Mouse (Mus musculus): ENCODE results near the gene Wwox. TPM values are rescaled to one million over a fixed set of nuclear protein-coding genes. Genes with fewer than 3 reads are reported as not detected.

Gene Wwox
- polyA plus RNA-seq, 1 experiment from 2014 or later: 10.5 TPM

DNA sequence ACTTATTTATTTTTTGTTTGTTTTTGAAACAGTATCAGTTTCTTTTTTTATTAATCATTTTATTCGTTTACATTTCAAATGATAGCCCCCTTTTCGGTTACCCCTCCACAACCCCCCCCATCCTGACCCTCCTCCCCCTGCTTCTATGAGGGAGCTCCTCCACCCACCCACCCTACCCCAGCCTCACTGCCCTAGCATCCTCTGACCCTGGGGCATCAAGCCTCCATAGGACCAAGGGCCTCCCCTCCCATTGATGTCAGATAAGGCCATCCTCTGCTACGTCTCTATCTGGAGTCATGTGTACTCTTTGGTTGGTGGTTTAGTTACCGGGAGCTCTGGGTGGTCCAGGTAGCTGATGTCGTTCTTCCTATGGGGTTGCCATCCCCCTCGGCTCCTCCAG is 109.4 kb downstream of the Wwox start:
- 0 out of 2 replicates have a peak, but pooled peaks cover 2% of the 10 kb centered on the region for H3K4me1 ChIP-seq
- ATAC-seq (ENCODE audit: insufficient number of reproducible peaks, insufficient read depth, low FRiP score, low TSS enrichment): no peak
- no peaks in the 10 kb centered on the region for H3K27me3 ChIP-seq
- H3K36me3 ChIP-seq: no peaks in the 10 kb centered on the region
- WGBS: 75% methylated on average over 6 of the region's 6 CpGs
- no peak overlapping the region for H3K4me3 ChIP-seq
- H3K4me2 ChIP-seq (replicated peaks): no peak overlapping the region
- H3K9me3 ChIP-seq: no peaks in the 10 kb centered on the region
- no peak overlapping the region for H3K9ac ChIP-seq
- H3K27ac ChIP-seq: no peak overlapping the region

DNA sequence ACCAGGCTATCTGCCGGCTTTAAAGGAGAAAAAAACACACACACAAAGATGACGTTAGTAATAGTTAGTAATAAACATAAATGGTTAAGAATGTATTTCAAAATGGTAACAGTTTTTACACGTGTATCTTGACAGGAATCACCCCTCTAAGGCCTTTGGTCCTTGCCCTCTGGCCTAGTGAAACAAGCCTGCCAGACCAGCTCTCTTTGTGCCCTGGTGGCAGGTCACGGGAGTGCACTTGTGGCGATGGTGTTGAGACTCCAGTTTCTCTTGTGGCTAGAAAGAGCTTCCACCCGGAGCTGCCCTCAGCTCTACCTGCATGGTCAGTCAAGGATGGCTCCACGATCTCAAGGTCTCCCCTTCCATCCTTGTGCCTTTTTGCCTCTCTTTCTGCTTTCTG is 110.6 kb downstream of the Wwox start:
- peaks cover 6% of the 10 kb centered on the region; the same call in 1 of the 2 replicates for H3K4me1 ChIP-seq
- H3K4me3 ChIP-seq: no peak overlapping the region
- no peak for ATAC-seq (ENCODE audit: insufficient number of reproducible peaks, insufficient read depth, low FRiP score, low TSS enrichment)
- no peak overlapping the region for H3K9ac ChIP-seq
- no peak overlapping the region for H3K4me2 ChIP-seq (replicated peaks)
- 59% methylated on average over 7 of the region's 7 CpGs for WGBS
- H3K27me3 ChIP-seq: no peaks in the 10 kb centered on the region
- H3K27ac ChIP-seq: no peak overlapping the region
- H3K9me3 ChIP-seq: no peaks in the 10 kb centered on the region
- no peaks in the 10 kb centered on the region for H3K36me3 ChIP-seq

DNA sequence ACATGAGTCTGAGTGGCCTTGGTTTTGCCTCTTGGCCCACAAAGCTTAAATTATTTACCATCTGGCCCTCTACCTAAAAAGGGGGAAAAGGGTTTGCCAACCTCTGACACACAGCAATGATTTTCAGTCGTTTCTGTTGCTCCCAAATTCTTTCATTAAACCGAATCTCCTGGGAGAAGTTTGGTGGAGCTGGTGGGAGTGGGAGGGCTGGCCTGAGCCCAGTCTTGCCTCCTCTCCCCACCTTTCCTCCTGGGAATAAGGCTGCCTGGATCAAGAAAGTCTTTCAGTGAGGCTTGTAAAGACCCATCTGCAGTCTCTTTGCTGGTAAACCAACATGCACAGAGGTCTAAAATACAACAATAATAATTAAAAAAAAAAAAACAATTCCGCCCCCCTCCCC is 113.2 kb downstream of the Wwox start:
- 52% methylated on average over 3 of the region's 3 CpGs for WGBS
- no peaks in the 10 kb centered on the region for H3K9me3 ChIP-seq
- H3K4me2 ChIP-seq (replicated peaks): no peak overlapping the region
- no peaks in the 10 kb centered on the region for H3K27me3 ChIP-seq
- H3K4me3 ChIP-seq: no peak overlapping the region
- H3K27ac ChIP-seq: no peak overlapping the region
- no peak for ATAC-seq (ENCODE audit: insufficient number of reproducible peaks, insufficient read depth, low FRiP score, low TSS enrichment)
- H3K9ac ChIP-seq: no peak overlapping the region
- H3K4me1 ChIP-seq: peaks cover 8% of the 10 kb centered on the region; the same call in 1 of the 2 replicates
- H3K36me3 ChIP-seq: no peaks in the 10 kb centered on the region

DNA sequence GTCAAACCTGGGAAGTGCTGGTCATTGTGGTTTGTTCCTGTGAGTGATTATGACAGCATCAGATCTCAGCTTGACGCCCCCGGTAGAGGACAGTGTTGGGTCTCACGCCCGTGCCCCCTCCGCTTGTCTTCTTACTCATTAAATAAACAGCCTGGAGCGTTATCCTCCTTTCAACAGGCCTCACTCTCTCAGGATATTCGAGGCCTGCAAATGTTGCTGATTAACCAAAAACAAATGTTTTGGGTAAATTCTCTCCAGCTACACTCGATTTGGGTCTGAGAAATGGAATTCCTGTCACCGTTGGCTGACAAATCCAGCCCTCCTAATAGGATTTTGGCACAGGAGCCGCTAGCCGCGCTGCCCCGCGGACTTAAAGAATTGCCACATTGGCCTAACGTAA is 115.5 kb downstream of the Wwox start:
- Histone ChIP-seq H3K4me2 (replicated peaks) (no peak overlapping the region), H3K27ac (no peak overlapping the region), H3K4me1 (peaks cover 8% of the 10 kb centered on the region; the same call in 1 of the 2 replicates), H3K4me3 (no peak overlapping the region), H3K9me3 (no peaks in the 10 kb centered on the region), H3K27me3 (no peaks in the 10 kb centered on the region), H3K9ac (no peak overlapping the region), H3K36me3 (no peaks in the 10 kb centered on the region)
- no peak for ATAC-seq (ENCODE audit: insufficient number of reproducible peaks, insufficient read depth, low FRiP score, low TSS enrichment)
- WGBS: 37% methylated on average over 15 of the region's 15 CpGs

DNA sequence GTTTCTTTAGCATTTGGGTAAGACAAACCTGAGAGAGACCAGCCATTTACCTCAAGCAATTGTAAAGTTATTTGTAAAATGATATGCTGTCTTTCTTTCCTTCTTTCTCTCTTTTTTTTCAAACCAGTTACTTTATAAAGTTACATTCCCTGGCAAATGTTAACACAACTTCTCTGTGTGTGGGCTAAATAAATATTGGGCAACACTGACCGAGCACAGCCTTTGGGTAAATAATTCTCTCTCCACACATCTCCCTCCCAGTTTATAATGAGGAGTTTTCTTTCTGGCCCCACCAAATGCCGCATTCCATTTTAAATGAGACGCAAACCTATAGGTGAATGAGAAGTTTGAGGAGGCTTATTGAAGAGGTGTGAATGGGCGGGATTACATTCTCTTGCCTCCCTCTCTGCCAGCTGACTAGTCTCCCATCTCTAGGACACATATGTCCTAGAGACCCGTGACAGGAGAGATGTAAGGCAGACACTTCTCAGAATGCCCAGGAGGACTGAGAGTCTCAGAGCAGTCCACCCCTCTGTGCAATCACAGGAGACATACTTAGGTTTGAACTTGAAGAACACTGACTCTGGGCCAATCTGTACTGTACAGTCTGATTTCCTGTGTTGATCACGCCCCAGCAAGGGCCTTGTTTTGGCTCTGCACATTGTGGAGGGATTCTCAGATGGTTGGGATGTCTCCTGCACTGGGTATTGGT is 116.2 kb downstream of the Wwox start:
- no peak overlapping the region for H3K4me3 ChIP-seq
- no peak overlapping the region for H3K9ac ChIP-seq
- no peaks in the 10 kb centered on the region for H3K9me3 ChIP-seq
- H3K4me1 ChIP-seq: peaks cover 8% of the 10 kb centered on the region; the same call in 1 of the 2 replicates
- 72% methylated on average over 6 of the region's 6 CpGs for WGBS
- H3K27me3 ChIP-seq: no peaks in the 10 kb centered on the region
- H3K27ac ChIP-seq: no peak overlapping the region
- H3K4me2 ChIP-seq (replicated peaks): no peak overlapping the region
- no peak for ATAC-seq (ENCODE audit: insufficient number of reproducible peaks, insufficient read depth, low FRiP score, low TSS enrichment)
- H3K36me3 ChIP-seq: no peaks in the 10 kb centered on the region

DNA sequence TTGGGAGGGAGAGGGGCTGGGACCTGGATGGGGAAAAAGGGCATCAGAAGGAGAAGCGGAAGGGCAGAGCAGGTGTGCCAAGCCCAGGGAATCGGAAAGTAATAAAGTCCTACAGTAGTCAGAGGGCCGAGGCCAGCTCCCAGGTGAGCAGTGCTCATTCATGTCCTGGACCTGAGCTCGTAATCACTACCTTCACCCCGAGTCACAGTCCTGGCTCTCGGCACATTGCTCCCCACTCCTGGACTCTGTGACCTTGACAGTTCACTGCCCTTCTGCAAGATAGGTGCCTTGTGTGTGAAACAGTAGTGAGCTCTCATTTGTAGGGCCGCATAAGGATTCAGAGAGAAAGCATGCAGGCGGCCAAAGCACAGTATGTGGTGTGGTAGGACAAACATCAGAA is 121.7 kb downstream of the Wwox start:
- no peak overlapping the region for H3K4me2 ChIP-seq (replicated peaks)
- ATAC-seq (ENCODE audit: insufficient number of reproducible peaks, insufficient read depth, low FRiP score, low TSS enrichment): no peak
- 94% methylated on average over 8 of the region's 8 CpGs for WGBS

DNA sequence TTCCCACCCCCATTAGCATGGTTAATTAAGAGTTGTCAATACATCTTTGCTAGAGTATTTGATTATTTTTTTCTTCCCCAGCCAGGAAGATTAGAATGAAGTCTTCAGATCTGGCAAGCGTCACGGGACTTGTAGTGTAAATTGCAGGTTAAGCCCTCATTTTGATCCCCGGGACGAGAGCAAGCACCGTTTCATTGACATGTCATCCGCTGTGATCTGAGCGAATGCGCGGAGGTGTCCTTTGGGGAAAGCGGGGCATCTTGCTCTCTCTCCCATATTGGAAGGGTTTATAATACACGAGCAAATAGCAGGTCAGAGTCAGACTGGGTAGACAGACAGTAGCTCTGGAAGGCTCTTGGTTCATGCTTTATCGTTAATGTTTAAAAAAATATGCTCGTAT is 123.0 kb downstream of the Wwox start:
- no peak for ATAC-seq (ENCODE audit: insufficient number of reproducible peaks, insufficient read depth, low FRiP score, low TSS enrichment)
- Histone ChIP-seq H3K4me1 (no peaks in the 10 kb centered on the region), H3K9me3 (no peaks in the 10 kb centered on the region), H3K4me2 (replicated peaks) (no peak overlapping the region), H3K27ac (no peak overlapping the region), H3K9ac (no peak overlapping the region), H3K4me3 (no peak overlapping the region), H3K27me3 (no peaks in the 10 kb centered on the region), H3K36me3 (no peaks in the 10 kb centered on the region)
- WGBS: 83% methylated on average over 13 of the region's 13 CpGs

More for the DNA sequence above, 121.7 kb downstream of the Wwox start:
- no peak overlapping the region for H3K27ac ChIP-seq
- H3K9ac ChIP-seq: no peak overlapping the region
- H3K4me1 ChIP-seq: no peaks in the 10 kb centered on the region
- no peak overlapping the region for H3K4me3 ChIP-seq
- no peaks in the 10 kb centered on the region for H3K27me3 ChIP-seq
- no peaks in the 10 kb centered on the region for H3K36me3 ChIP-seq
- no peaks in the 10 kb centered on the region for H3K9me3 ChIP-seq

DNA sequence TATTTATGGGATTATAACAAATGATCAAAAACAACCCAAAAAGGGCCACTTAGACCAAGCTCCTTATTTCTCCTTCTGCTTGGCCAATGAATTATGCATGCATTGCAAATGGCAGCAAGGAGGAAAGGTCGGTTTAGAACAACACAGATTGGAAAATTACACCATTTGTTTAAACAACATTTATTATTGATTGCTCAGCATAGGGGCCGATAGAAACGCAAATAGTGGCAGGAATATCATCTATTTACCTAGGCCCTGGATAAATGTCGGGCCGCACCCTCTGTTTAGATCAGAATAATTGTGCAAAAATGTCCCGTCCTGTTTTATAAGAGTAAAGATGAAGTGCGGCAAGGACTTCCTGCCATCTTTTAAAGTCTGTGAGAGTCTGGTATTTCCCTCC is 123.9 kb downstream of the Wwox start:
- Histone ChIP-seq H3K4me2 (replicated peaks) (no peak overlapping the region), H3K4me1 (no peaks in the 10 kb centered on the region), H3K9me3 (no peaks in the 10 kb centered on the region), H3K27ac (no peak overlapping the region), H3K9ac (no peak overlapping the region), H3K27me3 (no peaks in the 10 kb centered on the region), H3K36me3 (no peaks in the 10 kb centered on the region), H3K4me3 (no peak overlapping the region)
- WGBS: 87% methylated on average over 7 of the region's 7 CpGs
- no peak for ATAC-seq (ENCODE audit: insufficient number of reproducible peaks, insufficient read depth, low FRiP score, low TSS enrichment)

DNA sequence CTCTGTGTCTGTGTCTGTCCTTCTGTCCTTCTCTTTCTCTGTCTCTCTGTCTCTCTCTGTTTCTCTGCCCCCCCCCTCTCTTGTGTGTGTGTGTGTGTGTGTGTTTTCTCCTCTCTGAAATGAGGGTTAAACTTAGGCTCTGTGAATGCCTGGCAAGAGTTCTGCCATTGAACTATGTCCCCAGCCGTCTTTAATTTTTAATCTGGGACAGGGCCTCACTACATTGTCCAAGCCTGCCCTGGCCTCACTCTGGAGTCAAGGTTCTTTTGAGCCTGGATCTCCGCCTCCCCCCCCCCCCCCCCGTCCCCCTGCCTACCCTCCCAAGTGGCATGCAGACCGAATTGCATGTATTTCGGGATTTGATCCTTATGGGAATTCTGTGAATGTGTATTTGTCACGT is 124.6 kb downstream of the Wwox start:
- ATAC-seq (ENCODE audit: insufficient number of reproducible peaks, insufficient read depth, low FRiP score, low TSS enrichment): no peak
- no peaks in the 10 kb centered on the region for H3K27me3 ChIP-seq
- H3K4me2 ChIP-seq (replicated peaks): no peak overlapping the region
- H3K4me3 ChIP-seq: no peak overlapping the region
- no peaks in the 10 kb centered on the region for H3K36me3 ChIP-seq
- 62% methylated on average over 6 of the region's 6 CpGs for WGBS
- H3K9me3 ChIP-seq: no peaks in the 10 kb centered on the region
- H3K27ac ChIP-seq: no peak overlapping the region
- H3K9ac ChIP-seq: no peak overlapping the region
- no peaks in the 10 kb centered on the region for H3K4me1 ChIP-seq

DNA sequence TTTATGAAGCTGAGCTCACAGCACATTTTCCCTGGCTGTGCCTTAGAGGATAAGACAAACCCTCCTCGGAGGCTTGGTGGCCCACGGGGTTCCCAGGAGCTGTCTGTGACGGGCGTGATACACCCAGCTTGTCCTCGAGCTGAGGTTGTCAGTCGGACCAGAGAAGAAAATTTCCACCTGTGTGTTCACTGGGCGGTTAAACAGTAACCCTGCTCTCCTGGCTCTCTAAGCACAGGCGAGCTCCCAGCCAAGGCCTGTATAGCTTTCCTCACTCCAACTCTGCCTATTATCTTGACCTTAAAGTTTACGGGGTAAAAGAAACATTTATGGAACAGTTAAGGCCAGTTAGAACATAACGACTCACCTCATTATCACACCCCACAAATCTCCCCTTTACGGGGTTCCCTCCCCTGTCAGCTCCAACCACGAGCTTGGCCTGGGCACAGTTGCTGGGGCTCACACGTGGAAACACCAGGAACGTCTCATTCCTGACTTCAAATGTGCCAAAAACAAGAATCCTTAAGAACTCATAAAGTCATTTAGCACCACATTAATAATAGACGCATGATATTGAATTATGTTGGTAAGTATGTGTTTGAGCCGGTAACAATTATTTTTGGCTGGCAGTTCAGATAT is 129.2 kb downstream of the Wwox start:
- WGBS: 90% methylated on average over 16 of the region's 16 CpGs
- H3K4me1 ChIP-seq: no peaks in the 10 kb centered on the region
- ATAC-seq (ENCODE audit: insufficient number of reproducible peaks, insufficient read depth, low FRiP score, low TSS enrichment): no peak
- H3K36me3 ChIP-seq: no peaks in the 10 kb centered on the region
- no peak overlapping the region for H3K9ac ChIP-seq
- H3K9me3 ChIP-seq: no peaks in the 10 kb centered on the region
- no peak overlapping the region for H3K4me3 ChIP-seq
- no peaks in the 10 kb centered on the region for H3K27me3 ChIP-seq
- no peak overlapping the region for H3K27ac ChIP-seq
- H3K4me2 ChIP-seq (replicated peaks): no peak overlapping the region

DNA sequence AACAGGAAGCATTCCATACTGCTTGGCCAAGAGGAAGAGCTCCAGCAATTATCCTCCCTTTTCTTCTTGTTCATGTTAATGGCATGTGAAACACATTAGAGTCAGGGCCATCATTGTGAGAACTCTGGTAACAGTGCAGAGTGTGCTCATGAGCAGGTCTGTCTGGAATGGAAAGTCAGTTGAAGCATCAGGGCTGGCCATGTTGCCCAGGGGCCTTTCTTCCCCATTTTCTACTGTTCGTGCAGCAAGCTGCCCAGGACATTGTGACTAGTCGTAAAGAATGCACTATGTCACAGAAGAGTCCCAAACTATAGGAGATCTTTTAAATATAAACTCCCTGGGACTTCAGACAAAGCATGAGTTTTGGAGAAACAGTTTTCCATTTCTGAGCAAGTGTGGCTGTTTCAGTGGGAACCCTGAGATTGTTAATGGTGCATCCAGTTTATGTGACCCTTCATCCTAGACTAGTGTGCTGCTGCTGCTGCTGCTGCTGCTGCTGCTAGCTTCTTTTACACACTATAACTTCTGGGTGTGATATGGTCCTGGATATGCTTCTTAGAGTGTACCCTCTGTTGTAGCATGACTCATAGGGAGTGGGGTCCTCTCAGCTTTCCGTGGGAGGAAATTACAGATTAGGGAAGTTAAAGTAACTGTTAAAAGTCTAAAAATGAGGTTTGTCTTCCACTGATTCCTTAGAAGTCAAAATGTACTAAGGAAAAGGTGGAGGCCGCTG is 133.7 kb downstream of the Wwox start:
- peaks cover 4% of the 10 kb centered on the region; the same call in 1 of the 2 replicates for H3K9me3 ChIP-seq
- WGBS: 76% methylated on average over 4 of the region's 4 CpGs
- no peak for ATAC-seq (ENCODE audit: insufficient number of reproducible peaks, insufficient read depth, low FRiP score, low TSS enrichment)
- no peak overlapping the region for H3K27ac ChIP-seq
- H3K4me1 ChIP-seq: no peaks in the 10 kb centered on the region
- no peaks in the 10 kb centered on the region for H3K27me3 ChIP-seq
- H3K4me3 ChIP-seq: no peak overlapping the region
- H3K9ac ChIP-seq: no peak overlapping the region
- no peaks in the 10 kb centered on the region for H3K36me3 ChIP-seq
- no peak overlapping the region for H3K4me2 ChIP-seq (replicated peaks)

DNA sequence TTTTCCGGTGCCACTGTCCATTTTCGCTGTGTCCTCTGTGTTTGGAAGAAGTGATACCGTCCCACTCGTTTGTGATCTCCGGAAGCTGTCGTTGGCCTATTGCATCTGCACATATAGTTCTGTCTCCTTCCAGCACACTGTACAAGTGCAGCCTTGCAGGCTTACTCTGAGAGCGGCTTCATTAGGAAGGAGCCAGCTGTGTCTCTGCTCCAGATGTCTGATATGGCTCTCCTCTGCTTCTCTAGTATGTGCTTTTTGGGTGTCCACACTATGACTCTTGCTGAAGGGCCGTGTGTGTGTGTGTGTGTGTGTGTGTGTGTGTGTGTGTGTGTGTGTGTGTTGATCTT is 134.3 kb downstream of the Wwox start:
- Histone ChIP-seq H3K36me3 (no peaks in the 10 kb centered on the region), H3K4me3 (no peak overlapping the region), H3K4me2 (replicated peaks) (no peak overlapping the region), H3K4me1 (no peaks in the 10 kb centered on the region), H3K9ac (no peak overlapping the region), H3K27me3 (no peaks in the 10 kb centered on the region), H3K27ac (no peak overlapping the region), H3K9me3 (peaks cover 7% of the 10 kb centered on the region; the same call in 1 of the 2 replicates)
- no peak for ATAC-seq (ENCODE audit: insufficient number of reproducible peaks, insufficient read depth, low FRiP score, low TSS enrichment)
- WGBS: 88% methylated on average over 8 of the region's 8 CpGs
